Mouse (Mus musculus) heart, adult 2 months (tissue): Measurements from ENCODE around the gene Sys1. TPM values are rescaled to one million over a fixed set of nuclear protein-coding genes. Genes with fewer than 3 reads are reported as not detected.
A peak's percentile ranks its signal among the peaks of the same experiment; 100 is the strongest.

ENCODE experiments used
- DNase-seq, 2 experiments: peaks; one replicate each; pipeline ENCODE4 v3.0.0; 2021
- H3K27ac ChIP-seq: fragments of 200-600 bp; 2 replicates; pipeline ENCODE4 v1.8.1; 2022
- H3K27me3 ChIP-seq: fragments of 200-500 bp; 2 replicates; pipeline ENCODE4 v1.6.1; 2012; ENCODE audit warnings: mild to moderate bottlenecking, low read length, inconsistent platforms, mixed read lengths; ENCODE audit not compliant: control insufficient read depth, insufficient read depth
- H3K36me3 ChIP-seq: fragments of 200-500 bp; 2 replicates; pipeline ENCODE4 v1.6.1; 2012; ENCODE audit warnings: low read length, inconsistent platforms; ENCODE audit not compliant: control insufficient read depth, insufficient read depth
- H3K4me1 ChIP-seq: fragments of 200-500 bp; 2 replicates; pipeline ENCODE4 v1.6.1; 2011; ENCODE audit warnings: low read length; ENCODE audit not compliant: control insufficient read depth, insufficient read depth
- H3K4me3 ChIP-seq: fragments of 200-600 bp; 2 replicates; pipeline ENCODE4 v1.8.1; 2022
- H3K79me2 ChIP-seq: fragments of 200-500 bp; replicated peaks from 2 replicates; pipeline ENCODE4 v1.6.1; 2012; ENCODE audit warnings: mild to moderate bottlenecking, inconsistent platforms, low read length, moderate library complexity, mixed read lengths; ENCODE audit not compliant: control insufficient read depth, insufficient read depth
- H3K9ac ChIP-seq: fragments of 200-500 bp; 2 replicates; pipeline ENCODE4 v1.6.1; 2012; ENCODE audit warnings: low read depth, mild to moderate bottlenecking, control low read depth, inconsistent platforms, low read length, mixed read lengths
- CTCF ChIP-seq: fragments of 200-600 bp; IDR thresholded peaks from 2 replicates; pipeline ENCODE4 v1.8.1; 2022; ENCODE audit warnings: antibody characterized with exemption, mild to moderate bottlenecking, moderate library complexity
- EP300 ChIP-seq: fragments of 200-500 bp; IDR thresholded peaks from 2 replicates; pipeline ENCODE4 v1.6.1; 2011; ENCODE audit warnings: low read depth, low read length, control low read depth; ENCODE audit not compliant: insufficient read depth
- POLR2A ChIP-seq: fragments of 200-500 bp; IDR thresholded peaks from 2 replicates; pipeline ENCODE4 v1.6.1; 2011; ENCODE audit warnings: mild to moderate bottlenecking, low read depth, low read length, control low read depth; ENCODE audit not compliant: insufficient read depth
- WGBS: fragments of 180-500 bp; shearing (Covaris S2); methylation state at CpG from one replicate; pipeline ENCODE4 v1.1.7; 2018; 5-methylcytosine and 5-hydroxymethylcytosine counted together
- intact Hi-C: fragments of 180-260 bp; cut with DNase I; formaldehyde crosslinking; loops from one replicate; pipeline ENCODE4 v1.15.1; 2025
- polyA plus RNA-seq: library from polyadenylated mRNA; depleted of rRNA; stranded (reverse); fragments of >200 nt; gene quantifications from 2 replicates; pipeline ENCODE4 v1.2.3, GENCODE M21; 2012
- total RNA-seq, 2 experiments: library from RNA; stranded (reverse); gene quantifications; 2 replicates each; pipeline ENCODE4 v1.2.3; 2021

Sys1 gene
- total and polyA plus RNA-seq, 3 experiments: 21.1 to 55.0 (median 26.4) TPM

DNA sequence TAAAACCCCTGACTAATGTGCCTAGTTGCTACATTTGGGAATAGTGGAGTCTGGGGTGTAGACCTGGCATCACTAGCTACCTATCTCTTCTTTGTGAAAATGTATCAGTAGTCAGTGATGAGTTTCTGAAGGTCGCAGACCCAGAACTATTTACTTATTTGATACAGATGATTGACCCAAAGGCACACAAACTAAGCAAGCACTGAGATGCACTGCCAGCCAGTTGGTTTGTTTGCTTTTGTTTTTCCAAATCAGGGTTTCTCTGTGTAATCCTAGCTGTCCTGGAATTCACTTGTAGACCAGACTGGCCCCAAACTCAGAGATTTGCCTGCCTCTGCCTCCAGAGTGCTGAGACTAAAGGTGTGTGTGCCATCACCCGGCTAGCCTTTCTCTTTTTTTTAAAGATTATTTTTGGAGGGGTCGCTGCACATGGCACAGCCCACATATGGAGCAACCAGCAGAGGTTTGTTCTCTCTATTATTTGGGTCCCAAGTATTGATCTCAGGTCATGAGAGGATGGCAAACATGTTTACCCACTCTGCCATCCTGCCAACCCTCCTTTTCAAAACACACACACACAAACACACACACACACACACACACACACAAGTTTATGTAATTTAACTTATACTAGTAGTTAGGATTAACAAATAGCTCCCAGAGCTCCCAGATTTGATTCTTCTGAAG, 11.2 kb upstream of the Sys1 start:
- WGBS: 79% methylated on average over 3 of the region's 3 CpGs
- intact Hi-C loops: no loop called here
- H3K36me3 ChIP-seq: no peaks in the 10 kb centered on the region

DNA sequence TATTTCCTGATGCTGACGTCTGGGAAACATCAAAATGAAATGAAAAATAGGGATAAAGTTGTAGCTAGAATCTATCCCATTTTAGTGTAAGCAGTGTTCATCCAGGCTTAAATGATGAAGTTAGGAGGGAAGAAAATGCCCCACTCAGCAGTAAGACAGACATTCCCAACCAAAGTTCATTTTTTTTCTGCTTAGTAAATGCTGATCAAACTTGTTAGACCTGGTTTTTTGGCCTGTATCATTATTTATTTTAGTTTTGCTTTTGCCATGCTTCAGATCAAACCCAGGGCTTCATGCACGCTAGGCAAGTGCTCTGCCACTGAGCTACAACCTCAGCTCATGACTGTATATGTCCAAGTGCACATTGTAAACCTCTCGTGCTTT, 10.7 kb upstream of the Sys1 start:
- WGBS: 84% methylated on average over 3 of the region's 3 CpGs
- intact Hi-C loops: no loop called here
- TF ChIP-seq EP300 (no peak), POLR2A (no peak), CTCF (no peak)
- H3K36me3 ChIP-seq: no peaks in the 10 kb centered on the region
- H3K27ac ChIP-seq: no peak overlapping the region
- no peaks in the 10 kb centered on the region for H3K79me2 ChIP-seq
- no peak overlapping the region for H3K4me3 ChIP-seq
- H3K27me3 ChIP-seq: no peaks in the 10 kb centered on the region
- no peaks in the 10 kb centered on the region; the same call in none of the 2 replicates for H3K4me1 ChIP-seq
- no peak overlapping the region for H3K9ac ChIP-seq
- DNase-seq: no peak

More for the DNA sequence above, 11.2 kb upstream of the Sys1 start:
- H3K4me3 ChIP-seq: no peak overlapping the region
- TF ChIP-seq CTCF (no peak), POLR2A (no peak), EP300 (no peak)
- DNase-seq: no peak
- no peak overlapping the region for H3K9ac ChIP-seq
- H3K4me1 ChIP-seq: no peaks in the 10 kb centered on the region; the same call in none of the 2 replicates
- H3K79me2 ChIP-seq: no peaks in the 10 kb centered on the region
- no peak overlapping the region for H3K27ac ChIP-seq
- H3K27me3 ChIP-seq: no peaks in the 10 kb centered on the region

DNA sequence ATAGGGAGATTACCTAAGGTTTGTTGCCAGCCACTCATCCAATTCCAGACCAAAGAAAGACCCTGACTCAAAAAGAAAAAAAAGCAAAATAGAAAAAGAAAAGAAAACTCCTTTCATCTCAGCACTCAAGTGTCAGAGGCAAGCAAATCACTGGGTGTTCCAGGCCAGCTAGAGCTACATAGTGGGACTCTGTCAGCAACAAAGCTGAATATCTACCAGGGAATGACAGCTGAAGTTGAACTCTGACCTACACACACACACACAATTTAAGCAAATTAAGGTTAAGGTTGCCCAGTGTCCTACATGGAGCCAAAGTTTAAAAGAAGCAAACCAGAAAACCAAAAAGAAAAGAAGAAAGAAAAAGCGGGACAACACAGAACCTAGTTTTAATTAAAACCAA, 8.6 kb upstream of the Sys1 start:
- 82% methylated on average over 1 of the region's 1 CpGs for WGBS
- Histone ChIP-seq H3K9ac (no peak overlapping the region), H3K27me3 (no peaks in the 10 kb centered on the region), H3K4me1 (peaks cover 2% of the 10 kb centered on the region), H3K36me3 (no peaks in the 10 kb centered on the region), H3K79me2 (no peaks in the 10 kb centered on the region), H3K4me3 (no peak overlapping the region), H3K27ac (no peak overlapping the region)
- no peak for TF ChIP-seq POLR2A
- TF ChIP-seq EP300: no peak
- TF ChIP-seq CTCF: no peak
- no peak for DNase-seq
- intact Hi-C loops: no loop called here

- H3K27ac ChIP-seq: no peak overlapping the region
- H3K4me3 ChIP-seq: no peak overlapping the region
Measured at GRCm38 (mm10) chr2:164448921-164449320, 7.8 kb upstream of the Sys1 start.

DNA sequence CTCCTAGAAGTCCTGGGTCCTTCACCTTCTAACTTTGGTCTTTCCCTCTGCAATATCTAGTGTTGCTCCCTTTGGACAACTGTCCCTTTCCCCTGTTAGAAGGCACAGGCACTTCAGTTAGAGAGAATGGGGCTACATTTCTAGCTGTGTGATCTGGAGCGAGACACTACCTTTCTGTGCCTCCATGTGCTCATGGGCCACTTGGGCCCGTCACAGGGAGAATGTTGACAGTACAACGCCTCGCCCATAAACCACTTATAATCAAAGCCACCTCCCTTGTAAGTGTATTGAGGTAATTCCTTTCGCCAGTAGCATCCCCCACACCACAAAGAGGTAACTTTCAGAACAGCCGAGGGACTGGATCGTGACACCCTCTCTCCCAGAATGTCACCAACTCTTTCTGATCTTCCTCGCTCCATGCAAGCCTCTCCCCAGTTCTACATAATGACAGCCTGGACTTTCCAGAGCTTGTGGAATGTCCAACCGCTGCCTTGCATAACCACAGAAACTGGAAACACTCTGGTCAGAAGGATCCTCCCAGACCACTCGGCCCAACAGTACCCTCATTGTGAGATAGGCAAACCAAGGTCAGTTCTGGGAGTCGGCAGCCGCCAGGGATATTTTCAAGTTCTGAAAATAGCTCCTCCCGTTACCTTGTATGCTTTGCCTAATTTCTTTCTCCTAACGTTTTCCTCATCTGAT, 7.3 kb upstream of the Sys1 start:
- H3K9ac ChIP-seq: no peak overlapping the region
- WGBS: 73% methylated on average over 14 of the region's 14 CpGs
- no peak for TF ChIP-seq POLR2A
- TF ChIP-seq EP300: no peak
- TF ChIP-seq CTCF: no peak
- no peaks in the 10 kb centered on the region for H3K27me3 ChIP-seq
- no peak overlapping the region for H3K27ac ChIP-seq
- peaks cover 6% of the 10 kb centered on the region for H3K4me1 ChIP-seq
- DNase-seq: no peak
- no peaks in the 10 kb centered on the region for H3K79me2 ChIP-seq
- intact Hi-C loops: no loop called here
- no peaks in the 10 kb centered on the region for H3K36me3 ChIP-seq
- H3K4me3 ChIP-seq: no peak overlapping the region

More at GRCm38 (mm10) chr2:164448921-164449320, 7.8 kb upstream of the Sys1 start:
- no peak for DNase-seq
- WGBS: 70% methylated on average over 5 of the region's 5 CpGs
- intact Hi-C loops: no loop called here
- no peak overlapping the region for H3K9ac ChIP-seq
- peaks cover 2% of the 10 kb centered on the region for H3K4me1 ChIP-seq
- no peaks in the 10 kb centered on the region for H3K27me3 ChIP-seq
- no peaks in the 10 kb centered on the region for H3K79me2 ChIP-seq
- H3K36me3 ChIP-seq: no peaks in the 10 kb centered on the region
- no peak for TF ChIP-seq EP300
- no peak for TF ChIP-seq POLR2A
- TF ChIP-seq CTCF: no peak

- intact Hi-C loops: no loop called here
- H3K36me3 ChIP-seq: no peaks in the 10 kb centered on the region
- H3K4me1 ChIP-seq: peaks cover 16% of the 10 kb centered on the region
- no peak overlapping the region for H3K4me3 ChIP-seq
- peak; percentile 75 to 77 for DNase-seq
- no peak for TF ChIP-seq POLR2A
- peak; percentile 95 for TF ChIP-seq EP300
- no peak for TF ChIP-seq CTCF
- 27% methylated on average over 13 of the region's 13 CpGs for WGBS
- H3K79me2 ChIP-seq: no peaks in the 10 kb centered on the region
- H3K27me3 ChIP-seq: no peaks in the 10 kb centered on the region
- no peak overlapping the region for H3K27ac ChIP-seq
- no peak overlapping the region for H3K9ac ChIP-seq
Measured at GRCm38 (mm10) chr2:164452000-164452676, 4.6 kb upstream of the Sys1 start.
